Mouse (Mus musculus): ENCODE data around the gene Fam20a. TPM values are rescaled to one million over a fixed set of nuclear protein-coding genes. Genes with fewer than 3 reads are reported as not detected.

Gene Fam20a
- polyA plus RNA-seq, 1 experiment = 5.4 TPM

DNA sequence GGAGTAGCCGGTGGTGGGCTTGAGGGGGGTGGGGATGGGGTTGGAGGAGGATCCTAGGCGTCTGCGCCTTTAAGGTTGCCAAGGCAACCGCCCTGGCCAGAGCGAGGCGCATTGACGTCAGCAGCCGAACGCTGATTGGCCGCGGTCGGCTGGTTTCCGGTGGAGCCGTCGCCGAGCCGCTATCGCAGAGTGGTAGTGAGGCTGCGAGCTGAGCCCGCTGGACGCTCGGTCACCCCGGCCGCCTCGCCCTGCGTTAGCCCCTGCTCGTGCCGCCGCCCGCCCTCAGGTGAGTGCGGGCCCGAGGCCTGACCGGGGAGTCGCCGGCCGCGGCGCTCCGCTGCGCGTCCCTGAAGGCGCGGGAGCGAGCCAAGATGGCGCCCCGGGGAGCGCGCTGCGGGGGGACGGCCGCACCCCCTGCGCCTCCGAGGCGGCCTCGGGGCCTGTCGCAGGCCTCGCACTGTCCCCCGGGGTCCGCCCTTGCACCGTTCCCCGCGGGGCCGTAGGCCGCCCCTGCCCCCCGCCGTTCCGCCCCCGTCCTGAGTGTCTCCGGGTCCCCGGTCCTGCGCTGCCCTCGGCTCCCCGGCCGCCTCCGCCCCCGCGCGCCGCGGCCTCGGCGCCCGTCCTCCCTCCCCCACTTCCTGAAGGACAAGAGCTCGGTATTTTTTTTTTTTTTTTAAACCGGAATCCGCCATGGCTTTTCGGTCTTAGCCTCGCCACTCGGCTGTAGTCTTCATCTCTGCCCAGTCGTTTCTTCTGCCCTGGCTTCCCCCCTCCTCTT, 71.1 kb downstream of the Fam20a start:
- Histone ChIP-seq H3ac (ENCODE audit: control insufficient read depth, insufficient read length, low read depth) (peak overlapping the region; percentile 92), H3K36me3 (ENCODE audit: control insufficient read depth, insufficient read depth) (peaks cover 33% of the 10 kb centered on the region), H3K79me2 (ENCODE audit: control insufficient read depth, insufficient read depth) (peaks cover 52% of the 10 kb centered on the region), H3K4me3 (ENCODE audit: insufficient read depth, poor library complexity, severe bottlenecking) (peak overlapping the region; percentile 92), H3K79me3 (ENCODE audit: low read depth) (peaks cover 46% of the 10 kb centered on the region), H3K27me3 (ENCODE audit: control insufficient read depth, insufficient read depth, insufficient read length) (no peaks in the 10 kb centered on the region)
- no peak for TF ChIP-seq FOSL1 (IDR thresholded peaks at IDR 0.05; ENCODE audit: insufficient read depth, low read length, poor library complexity, severe bottlenecking)
- TF ChIP-seq MYOG (IDR thresholded peaks at IDR 0.05; ENCODE audit: control insufficient read depth, extremely low read depth, insufficient read length) = no peak
- TF ChIP-seq MYOD1 (IDR thresholded peaks at IDR 0.05; ENCODE audit: control insufficient read depth, insufficient read length, low read depth) = no peak
- TF ChIP-seq USF1 (IDR thresholded peaks at IDR 0.05; ENCODE audit: low read depth) = no peak
- TF ChIP-seq CEBPB (IDR thresholded peaks at IDR 0.05; ENCODE audit: low read depth) = no peak
- TF ChIP-seq MAX (IDR thresholded peaks at IDR 0.05) = no peak
- no peak for TF ChIP-seq CTCF (IDR thresholded peaks at IDR 0.05; ENCODE audit: control insufficient read depth, insufficient read depth, insufficient read length)

DNA sequence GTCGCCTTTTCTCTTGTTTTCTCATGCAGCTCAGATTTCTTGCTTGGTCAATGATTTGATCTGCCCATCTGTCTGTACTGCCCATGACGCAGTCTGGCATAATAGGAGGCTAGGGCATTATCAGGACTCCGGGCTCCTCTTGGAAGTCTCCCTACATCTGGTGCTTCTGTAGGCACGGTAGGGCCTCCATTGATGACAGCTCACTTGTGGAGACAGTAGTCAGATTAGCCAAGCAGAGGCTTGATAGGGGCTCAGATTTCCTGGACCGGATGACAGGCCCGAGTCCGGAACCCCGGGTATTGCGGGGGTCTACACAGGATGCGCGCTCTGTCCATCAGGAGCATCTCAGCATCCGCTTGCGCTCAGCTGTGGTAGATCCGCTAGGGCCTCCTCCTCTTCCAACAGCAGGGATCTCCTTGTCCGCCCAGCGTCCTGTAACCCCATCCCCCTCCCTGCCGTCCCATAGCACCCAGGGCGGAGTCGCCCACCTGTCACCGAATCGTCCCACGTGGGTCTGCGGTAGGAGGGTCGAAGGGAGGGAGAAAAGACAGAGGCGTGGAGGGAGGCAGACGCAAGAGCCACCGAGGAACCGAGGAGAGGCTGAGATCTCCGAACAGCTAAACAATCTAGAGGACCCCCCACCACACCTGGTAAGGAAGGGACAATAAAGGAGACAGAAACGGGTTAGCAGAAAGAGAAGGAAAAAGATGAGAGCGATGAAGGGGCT, 71.9 kb downstream of the Fam20a start:
- H3K27me3 ChIP-seq (ENCODE audit: control insufficient read depth, insufficient read depth, insufficient read length) = no peaks in the 10 kb centered on the region
- TF ChIP-seq MYOD1 (IDR thresholded peaks at IDR 0.05; ENCODE audit: control insufficient read depth, insufficient read length, low read depth) (peak; percentile 87), FOSL1 (IDR thresholded peaks at IDR 0.05; ENCODE audit: insufficient read depth, low read length, poor library complexity, severe bottlenecking) (no peak), USF1 (IDR thresholded peaks at IDR 0.05; ENCODE audit: low read depth) (peak; percentile 78), CTCF (IDR thresholded peaks at IDR 0.05; ENCODE audit: control insufficient read depth, insufficient read depth, insufficient read length) (no peak), CEBPB (IDR thresholded peaks at IDR 0.05; ENCODE audit: low read depth) (no peak), MAX (IDR thresholded peaks at IDR 0.05) (peak; percentile 86), MYOG (IDR thresholded peaks at IDR 0.05; ENCODE audit: control insufficient read depth, extremely low read depth, insufficient read length) (no peak)
- H3K79me2 ChIP-seq (ENCODE audit: control insufficient read depth, insufficient read depth) = peaks cover 44% of the 10 kb centered on the region
- peaks cover 38% of the 10 kb centered on the region for H3K79me3 ChIP-seq (ENCODE audit: low read depth)
- H3K36me3 ChIP-seq (ENCODE audit: control insufficient read depth, insufficient read depth) = peaks cover 24% of the 10 kb centered on the region
- H3K4me3 ChIP-seq (ENCODE audit: insufficient read depth, poor library complexity, severe bottlenecking) = peak overlapping the region; percentile 92
- H3ac ChIP-seq (ENCODE audit: control insufficient read depth, insufficient read length, low read depth) = peak overlapping the region; percentile 49

DNA sequence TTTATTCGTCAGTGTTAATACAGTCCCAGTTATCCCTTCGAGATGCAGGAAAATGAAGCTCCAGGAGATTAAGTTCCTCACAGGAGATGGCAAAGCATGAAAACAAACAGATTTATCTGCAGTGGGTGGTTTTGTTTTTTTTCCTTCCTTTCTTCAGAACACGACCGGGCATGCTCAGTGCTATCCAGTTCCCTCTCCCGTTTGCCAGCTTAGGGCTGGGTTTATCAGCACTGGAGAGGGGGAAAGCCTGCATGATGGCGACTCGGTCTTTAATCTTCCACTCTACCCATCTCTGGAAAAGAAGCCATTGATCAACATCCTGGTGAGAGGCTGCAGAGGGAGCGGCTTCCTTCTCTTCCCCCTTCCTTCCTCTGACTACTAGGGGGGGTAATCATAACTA, 72.9 kb downstream of the Fam20a start, which contains the start of gene Prkar1a:
Gene Prkar1a, plus strand, starts transcription at position 200 of the 400 bp plus-strand sequence.
- no peak for TF ChIP-seq MYOG (IDR thresholded peaks at IDR 0.05; ENCODE audit: control insufficient read depth, extremely low read depth, insufficient read length)
- TF ChIP-seq USF1 (IDR thresholded peaks at IDR 0.05; ENCODE audit: low read depth) = no peak
- TF ChIP-seq MYOD1 (IDR thresholded peaks at IDR 0.05; ENCODE audit: control insufficient read depth, insufficient read length, low read depth) = no peak
- no peak for TF ChIP-seq CEBPB (IDR thresholded peaks at IDR 0.05; ENCODE audit: low read depth)
- TF ChIP-seq FOSL1 (IDR thresholded peaks at IDR 0.05; ENCODE audit: insufficient read depth, low read length, poor library complexity, severe bottlenecking) = no peak
- no peak for TF ChIP-seq CTCF (IDR thresholded peaks at IDR 0.05; ENCODE audit: control insufficient read depth, insufficient read depth, insufficient read length)
- TF ChIP-seq MAX (IDR thresholded peaks at IDR 0.05) = no peak
- Histone ChIP-seq H3K79me2 (ENCODE audit: control insufficient read depth, insufficient read depth) (peaks cover 35% of the 10 kb centered on the region), H3K36me3 (ENCODE audit: control insufficient read depth, insufficient read depth) (peaks cover 16% of the 10 kb centered on the region), H3K4me3 (ENCODE audit: insufficient read depth, poor library complexity, severe bottlenecking) (peak within 1 kb of the TSS; percentile 92), H3K79me3 (ENCODE audit: low read depth) (peaks cover 29% of the 10 kb centered on the region), H3ac (ENCODE audit: control insufficient read depth, insufficient read length, low read depth) (peak within 1 kb of the TSS; percentile 49), H3K27me3 (ENCODE audit: control insufficient read depth, insufficient read depth, insufficient read length) (no peaks in the 10 kb centered on the region)

DNA sequence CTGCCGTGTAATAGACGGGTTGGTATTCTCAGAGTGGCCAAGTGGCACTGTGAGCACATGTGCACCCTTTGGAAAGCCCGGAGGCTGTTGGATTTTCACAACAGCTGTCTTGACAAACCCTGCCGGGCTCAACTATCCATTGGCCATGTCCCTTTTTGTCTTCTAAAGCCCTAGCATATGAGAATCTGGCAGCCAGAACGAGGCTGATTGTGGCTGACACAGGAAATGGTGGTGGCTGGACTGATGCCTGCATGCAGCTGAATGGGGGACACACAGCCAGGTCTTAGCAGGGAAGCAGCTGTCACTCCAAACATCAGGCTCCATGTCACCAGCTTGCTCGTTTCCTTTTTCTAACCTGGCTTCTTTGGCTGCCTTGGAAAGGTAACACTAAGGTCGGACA, 73.6 kb downstream of the Fam20a start:
- TF ChIP-seq USF1 (IDR thresholded peaks at IDR 0.05; ENCODE audit: low read depth) (no peak), MYOD1 (IDR thresholded peaks at IDR 0.05; ENCODE audit: control insufficient read depth, insufficient read length, low read depth) (peak; percentile 56)
- peaks cover 28% of the 10 kb centered on the region for H3K79me2 ChIP-seq (ENCODE audit: control insufficient read depth, insufficient read depth)

DNA sequence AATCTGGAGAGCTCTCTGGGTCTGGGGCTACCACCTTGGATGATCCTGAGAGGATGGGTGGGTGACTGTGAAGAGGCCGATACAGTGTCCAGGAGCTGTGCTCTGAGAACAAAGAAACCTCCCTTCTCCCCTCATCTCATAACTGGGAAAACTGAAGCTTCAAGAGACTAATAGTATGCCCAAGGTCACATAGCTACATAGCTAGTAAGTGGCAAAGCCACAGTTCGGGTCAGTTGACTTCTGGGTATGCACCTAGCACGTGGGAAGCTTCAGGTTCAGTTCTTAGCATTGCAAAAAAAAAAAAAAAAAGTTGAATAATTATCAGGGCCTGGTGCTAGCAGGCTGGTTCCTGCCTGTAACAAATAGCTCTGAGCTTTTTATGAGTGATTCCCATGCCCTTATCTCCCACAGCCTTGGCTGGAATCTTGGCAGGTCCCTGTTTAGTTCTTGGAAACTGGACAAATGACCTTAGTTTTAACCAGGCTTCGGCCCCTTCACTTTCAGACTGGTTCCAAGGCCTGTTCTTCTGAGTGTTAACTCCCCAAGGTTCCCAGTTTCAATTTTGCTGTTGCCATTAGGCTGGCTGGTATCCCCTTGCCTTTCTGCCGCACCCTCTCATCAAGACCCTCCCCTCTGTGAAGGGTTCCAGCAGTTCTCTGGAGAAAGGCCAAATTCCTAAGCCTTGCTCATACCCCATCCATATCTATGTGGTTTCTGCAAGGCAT, 80.4 kb downstream of the Fam20a start:
- H3K27me3 ChIP-seq (ENCODE audit: control insufficient read depth, insufficient read depth, insufficient read length) = no peaks in the 10 kb centered on the region
- H3K36me3 ChIP-seq (ENCODE audit: control insufficient read depth, insufficient read depth) = no peaks in the 10 kb centered on the region
- no peaks in the 10 kb centered on the region for H3K79me2 ChIP-seq (ENCODE audit: control insufficient read depth, insufficient read depth)
- no peak overlapping the region for H3K4me3 ChIP-seq (ENCODE audit: insufficient read depth, poor library complexity, severe bottlenecking)
- H3K79me3 ChIP-seq (ENCODE audit: low read depth) = no peaks in the 10 kb centered on the region
- TF ChIP-seq MAX (IDR thresholded peaks at IDR 0.05) (no peak), MYOG (IDR thresholded peaks at IDR 0.05; ENCODE audit: control insufficient read depth, extremely low read depth, insufficient read length) (no peak), CTCF (IDR thresholded peaks at IDR 0.05; ENCODE audit: control insufficient read depth, insufficient read depth, insufficient read length) (no peak), FOSL1 (IDR thresholded peaks at IDR 0.05; ENCODE audit: insufficient read depth, low read length, poor library complexity, severe bottlenecking) (no peak), CEBPB (IDR thresholded peaks at IDR 0.05; ENCODE audit: low read depth) (no peak), MYOD1 (IDR thresholded peaks at IDR 0.05; ENCODE audit: control insufficient read depth, insufficient read length, low read depth) (no peak), USF1 (IDR thresholded peaks at IDR 0.05; ENCODE audit: low read depth) (no peak)
- no peak overlapping the region for H3ac ChIP-seq (ENCODE audit: control insufficient read depth, insufficient read length, low read depth)

More for the DNA sequence above, 73.6 kb downstream of the Fam20a start:
- Histone ChIP-seq H3ac (ENCODE audit: control insufficient read depth, insufficient read length, low read depth) (no peak overlapping the region), H3K36me3 (ENCODE audit: control insufficient read depth, insufficient read depth) (peaks cover 9% of the 10 kb centered on the region), H3K27me3 (ENCODE audit: control insufficient read depth, insufficient read depth, insufficient read length) (no peaks in the 10 kb centered on the region), H3K79me3 (ENCODE audit: low read depth) (peaks cover 23% of the 10 kb centered on the region), H3K4me3 (ENCODE audit: insufficient read depth, poor library complexity, severe bottlenecking) (no peak overlapping the region)

Measured in C2C12 (cell line).